Mouse (Mus musculus): ENCODE data around the gene Acbd6. TPM values are rescaled to one million over a fixed set of nuclear protein-coding genes. Genes with fewer than 3 reads are reported as not detected.

Gene Acbd6
- total and polyA plus RNA-seq, 3 experiments: 102 to 270 (median 145) TPM

- Histone ChIP-seq H3K79me2 (ENCODE audit: control insufficient read depth, insufficient read depth, low read length, poor library complexity) (no peaks in the 10 kb centered on the region), H3K27me3 (ENCODE audit: control insufficient read depth in 1 of 2, insufficient read depth in 2 of 2, low read length in 2 of 2) (no peaks in the 10 kb centered on the region), H3K36me3 (ENCODE audit: control insufficient read depth in 1 of 2, insufficient read depth in 2 of 2, low read length in 2 of 2) (no peaks in the 10 kb centered on the region), H3K9ac (ENCODE audit: control insufficient read depth, low read depth, low read length, poor library complexity, severe bottlenecking) (no peak overlapping the region), H3K4me1 (ENCODE audit: control insufficient read depth in 1 of 2, insufficient read depth in 2 of 2, low read length in 2 of 2) (no peaks in the 10 kb centered on the region), H3K4me3 (ENCODE audit: control insufficient read depth in 1 of 2, insufficient read depth in 1 of 2, low read depth in 2 of 2, low read length in 2 of 2) (no peak overlapping the region), H3K27ac (ENCODE audit: control insufficient read depth, low read depth, low read length) (no peak overlapping the region), H3K9me3 (replicated peaks; ENCODE audit: insufficient read depth, low read length) (no peaks in the 10 kb centered on the region)
- no peak for TF ChIP-seq POLR2AphosphoS5 (IDR thresholded peaks at IDR 0.05; ENCODE audit: borderline replicate concordance, low read depth, low read length)
- TF ChIP-seq MAFK (IDR thresholded peaks at IDR 0.05; ENCODE audit: borderline replicate concordance, low read depth, low read length): no peak
- no peak for TF ChIP-seq MEF2A (IDR thresholded peaks at IDR 0.05; ENCODE audit: extremely low read depth, insufficient replicate concordance, low read depth, low read length, poor library complexity, severe bottlenecking)
- TF ChIP-seq ZKSCAN1 (IDR thresholded peaks at IDR 0.05; ENCODE audit: low read depth, low read length): no peak
- no peak for TF ChIP-seq CHD1 (IDR thresholded peaks at IDR 0.05; ENCODE audit: low read depth, low read length)
- TF ChIP-seq SMC3 (IDR thresholded peaks at IDR 0.05; ENCODE audit: low read depth, low read length): no peak
- TF ChIP-seq ETS1 (IDR thresholded peaks at IDR 0.05; ENCODE audit: low read depth, low read length): no peak
- TF ChIP-seq CTCF (IDR thresholded peaks at IDR 0.05 in 2 of 3, conservative IDR thresholded peaks at IDR 0.05 in 1 of 3; ENCODE audit: control insufficient read depth in 1 of 3, insufficient read depth in 1 of 3, low read depth in 2 of 3, low read length in 3 of 3, poor library complexity in 1 of 3, severe bottlenecking in 1 of 3): no peak
- TF ChIP-seq ZMIZ1 (IDR thresholded peaks at IDR 0.05; ENCODE audit: low read depth, low read length): no peak
- no peak for TF ChIP-seq KAT2A (conservative IDR thresholded peaks at IDR 0.05; ENCODE audit: low read depth, low read length)
- no peak for TF ChIP-seq MAX (IDR thresholded peaks at IDR 0.05; ENCODE audit: low read length)
- TF ChIP-seq NRF1 (IDR thresholded peaks at IDR 0.05; ENCODE audit: insufficient read depth, low read depth, low read length, poor library complexity, severe bottlenecking): no peak
- TF ChIP-seq TAL1 (IDR thresholded peaks at IDR 0.05; ENCODE audit: low read length): no peak
- no peak for DNase-seq (ENCODE audit: low read depth, low spot score)
Measured at GRCm38 (mm10) chr1:155692230-155692629, 134.3 kb downstream of the Acbd6 start.

DNA sequence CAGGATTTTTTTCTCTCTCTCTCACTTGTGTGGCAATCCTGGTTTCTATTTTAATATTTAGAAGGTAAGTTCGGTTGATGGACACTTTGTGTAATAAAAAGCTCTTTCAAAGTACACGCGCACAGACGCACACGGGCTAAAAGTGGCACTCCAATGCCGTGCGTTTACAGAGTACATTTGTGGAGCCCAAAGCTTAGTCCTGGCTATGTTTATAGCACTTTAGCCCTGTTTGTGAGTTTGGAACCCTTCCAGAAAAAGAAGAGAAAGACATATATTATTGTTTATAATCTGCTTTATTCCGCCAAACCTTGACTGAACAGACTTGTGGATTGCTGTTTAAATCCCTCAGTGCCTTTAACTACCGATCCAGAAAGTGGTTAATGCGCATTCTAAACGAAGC, 135.1 kb downstream of the Acbd6 start:
- Histone ChIP-seq H3K9me3 (replicated peaks; ENCODE audit: insufficient read depth, low read length) (no peaks in the 10 kb centered on the region), H3K27me3 (ENCODE audit: control insufficient read depth in 1 of 2, insufficient read depth in 2 of 2, low read length in 2 of 2) (no peaks in the 10 kb centered on the region), H3K4me3 (ENCODE audit: control insufficient read depth in 1 of 2, insufficient read depth in 1 of 2, low read depth in 2 of 2, low read length in 2 of 2) (no peak overlapping the region), H3K4me1 (ENCODE audit: control insufficient read depth in 1 of 2, insufficient read depth in 2 of 2, low read length in 2 of 2) (no peaks in the 10 kb centered on the region), H3K9ac (ENCODE audit: control insufficient read depth, low read depth, low read length, poor library complexity, severe bottlenecking) (no peak overlapping the region), H3K79me2 (ENCODE audit: control insufficient read depth, insufficient read depth, low read length, poor library complexity) (no peaks in the 10 kb centered on the region), H3K36me3 (ENCODE audit: control insufficient read depth in 1 of 2, insufficient read depth in 2 of 2, low read length in 2 of 2) (no peaks in the 10 kb centered on the region), H3K27ac (ENCODE audit: control insufficient read depth, low read depth, low read length) (no peak overlapping the region)
- no peak for TF ChIP-seq UBTF (IDR thresholded peaks at IDR 0.05; ENCODE audit: borderline replicate concordance, insufficient read depth, low read depth, low read length)
- TF ChIP-seq MAZ (IDR thresholded peaks at IDR 0.05; ENCODE audit: low read depth, low read length): no peak
- TF ChIP-seq TCF12 (IDR thresholded peaks at IDR 0.05; ENCODE audit: low read depth, low read length): no peak
- TF ChIP-seq NRF1 (IDR thresholded peaks at IDR 0.05; ENCODE audit: insufficient read depth, low read depth, low read length, poor library complexity, severe bottlenecking): no peak
- TF ChIP-seq USF1 (IDR thresholded peaks at IDR 0.05; ENCODE audit: low read depth, low read length): no peak
- TF ChIP-seq CHD2 (IDR thresholded peaks at IDR 0.05; ENCODE audit: low read length): no peak
- TF ChIP-seq TBP (IDR thresholded peaks at IDR 0.05; ENCODE audit: low read depth, low read length): no peak
- TF ChIP-seq SMC3 (IDR thresholded peaks at IDR 0.05; ENCODE audit: low read depth, low read length): no peak
- no peak for TF ChIP-seq JUND (IDR thresholded peaks at IDR 0.05; ENCODE audit: low read depth, low read length)
- TF ChIP-seq MEF2A (IDR thresholded peaks at IDR 0.05; ENCODE audit: extremely low read depth, insufficient replicate concordance, low read depth, low read length, poor library complexity, severe bottlenecking): no peak
- no peak for TF ChIP-seq SIN3A (IDR thresholded peaks at IDR 0.05; ENCODE audit: low read length)
- TF ChIP-seq E2F4 (IDR thresholded peaks at IDR 0.05; ENCODE audit: borderline replicate concordance, low read depth, low read length): no peak
- no peak for DNase-seq (ENCODE audit: low read depth, low spot score)
